Mouse (Mus musculus) limb, embryonic 14.5 days (tissue): ENCODE measurements around the gene Zbtb38. TPM values are rescaled to one million over a fixed set of nuclear protein-coding genes. Genes with fewer than 3 reads are reported as not detected.

ENCODE experiments used
- ATAC-seq: fragments of 200-750 bp; cut with Nextera tagmentation; 2 replicates; pipeline ENCODE4 v1.8.0; 2017; ENCODE audit warnings: low read depth, moderate number of reproducible peaks, moderate TSS enrichment; ENCODE audit not compliant: low FRiP score
- DNase-seq: peaks from one replicate; pipeline ENCODE4 v3.0.0-alpha.2; 2015; ENCODE audit warnings: low spot score
- H3K27ac ChIP-seq: fragments of 300-500 bp; sonication (generic); replicated peaks from 2 replicates; pipeline ENCODE4 v1.5.1; 2014; ENCODE audit warnings: low read depth, mild to moderate bottlenecking, low read length, moderate library complexity, mixed read lengths
- H3K27me3 ChIP-seq: fragments of 300-500 bp; sonication (generic); 2 replicates; pipeline ENCODE4 v1.6.1; 2014; ENCODE audit warnings: low read length, mixed read lengths; ENCODE audit not compliant: control insufficient read depth, insufficient read depth
- H3K36me3 ChIP-seq: fragments of 300-500 bp; sonication (generic); 2 replicates; pipeline ENCODE4 v1.6.1; 2014; ENCODE audit warnings: mild to moderate bottlenecking, low read length, moderate library complexity, mixed read lengths; ENCODE audit not compliant: control insufficient read depth, insufficient read depth
- H3K4me1 ChIP-seq: fragments of 300-500 bp; sonication (generic); 2 replicates; pipeline ENCODE4 v1.6.1; 2014; ENCODE audit warnings: antibody characterized with exemption, low read length, mixed read lengths; ENCODE audit not compliant: control insufficient read depth, insufficient read depth
- H3K4me2 ChIP-seq: fragments of 300-500 bp; sonication (generic); replicated peaks from 2 replicates; pipeline ENCODE4 v1.6.1; 2014; ENCODE audit warnings: low read depth, mild to moderate bottlenecking, low read length, moderate library complexity; ENCODE audit not compliant: severe bottlenecking
- H3K4me3 ChIP-seq: fragments of 300-500 bp; sonication (generic); replicated peaks from 2 replicates; pipeline ENCODE4 v1.5.1; 2014; ENCODE audit warnings: low read length
- H3K9ac ChIP-seq: fragments of 300-500 bp; sonication (generic); 2 replicates; pipeline ENCODE4 v1.6.1; 2014; ENCODE audit warnings: mild to moderate bottlenecking, low read depth, low read length, moderate library complexity; ENCODE audit not compliant: severe bottlenecking
- H3K9me3 ChIP-seq: fragments of 300-500 bp; sonication (generic); 2 replicates; pipeline ENCODE4 v1.6.1; 2016; ENCODE audit warnings: low read length; ENCODE audit not compliant: control insufficient read depth
- POLR2A ChIP-seq: fragments of 200-500 bp; IDR thresholded peaks from 2 replicates; pipeline ENCODE4 v1.8.0; 2012; ENCODE audit warnings: inconsistent platforms, mild to moderate bottlenecking, moderate library complexity, borderline replicate concordance; ENCODE audit not compliant: insufficient read depth, insufficient read length; ENCODE audit errors: extremely low read depth
- WGBS: fragments of 180-500 bp; shearing (Covaris S2); extraction: QIAGEN DNeasy Blood & Tissue Kit; methylation state at CpG from one replicate; pipeline ENCODE4 v1.1.7; 2014; 5-methylcytosine and 5-hydroxymethylcytosine counted together
- polyA plus RNA-seq, 2 experiments: library from polyadenylated mRNA; depleted of rRNA in 1 of 2; stranded (reverse) in 1 of 2; unstranded in 1 of 2; fragments of >200 nt; fragmentation: Nextera tagmentation in 1 of 2; extraction: Ambion mirVana in 1 of 2; gene quantifications; 2 replicates each; pipeline versions ENCODE4 v1.2.1 to v1.2.3; 2012 to 2014

Zbtb38 gene
- polyA plus RNA-seq, 2 experiments = 2.8 to 14.9 TPM

DNA sequence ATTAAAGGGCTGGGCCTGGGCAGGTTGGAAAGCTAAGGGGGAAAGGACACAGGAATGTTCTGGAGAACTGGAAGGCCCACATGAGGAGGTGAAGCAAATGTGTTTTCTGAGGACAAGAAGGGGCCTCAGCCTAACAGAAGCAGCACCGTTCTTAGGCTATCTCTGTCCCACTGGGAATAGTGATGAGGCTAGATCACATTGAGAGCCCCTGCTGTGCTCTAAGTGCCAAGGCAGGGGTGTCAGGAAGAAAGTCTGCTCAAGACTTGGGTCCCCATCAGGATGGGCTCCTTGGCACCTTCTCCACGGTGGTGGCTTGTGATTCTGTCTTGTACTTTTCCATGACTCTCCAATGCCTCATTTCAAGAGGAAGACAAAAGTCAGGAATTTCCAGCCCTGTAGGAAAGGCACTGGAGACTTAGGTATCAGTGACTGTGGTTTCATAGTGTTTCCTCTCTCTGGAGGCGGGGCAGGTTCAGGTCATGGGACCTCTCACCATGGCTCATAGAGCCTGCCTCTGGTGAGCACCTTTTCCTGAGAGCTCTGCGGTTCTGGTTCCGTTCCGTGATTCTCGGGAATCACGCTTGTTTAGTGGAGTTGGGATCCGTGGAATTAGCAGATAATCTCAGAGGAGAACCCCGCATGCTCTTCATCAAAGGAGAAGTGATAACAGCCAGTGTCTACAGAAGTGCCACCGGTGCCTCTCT, 1.4 kb upstream of the Zbtb38 start:
- 74% methylated on average over 11 of the region's 11 CpGs for WGBS
- no peak overlapping the region for H3K4me3 ChIP-seq
- DNase-seq (no peak), ATAC-seq (no peak)
- H3K9ac ChIP-seq = no peak overlapping the region
- H3K4me1 ChIP-seq = no peaks in the 10 kb centered on the region
- no peaks in the 10 kb centered on the region for H3K27me3 ChIP-seq
- H3K36me3 ChIP-seq = no peaks in the 10 kb centered on the region
- H3K9me3 ChIP-seq = no peaks in the 10 kb centered on the region
- TF ChIP-seq POLR2A = no peak
- H3K27ac ChIP-seq = no peak overlapping the region
- H3K4me2 ChIP-seq = no peak overlapping the region

- DNase-seq = no peak
- Histone ChIP-seq H3K4me1 (no peaks in the 10 kb centered on the region), H3K27me3 (no peaks in the 10 kb centered on the region), H3K36me3 (no peaks in the 10 kb centered on the region), H3K4me3 (no peak overlapping the region), H3K9me3 (no peaks in the 10 kb centered on the region), H3K27ac (no peak overlapping the region), H3K4me2 (no peak overlapping the region), H3K9ac (no peak overlapping the region)
- no peak for ATAC-seq
- TF ChIP-seq POLR2A = no peak
- WGBS = 89% methylated on average over 8 of the region's 8 CpGs
These were observed 761 bp upstream of the Zbtb38 start for GRCm38 (mm10) chr9:96753392-96753791.

DNA sequence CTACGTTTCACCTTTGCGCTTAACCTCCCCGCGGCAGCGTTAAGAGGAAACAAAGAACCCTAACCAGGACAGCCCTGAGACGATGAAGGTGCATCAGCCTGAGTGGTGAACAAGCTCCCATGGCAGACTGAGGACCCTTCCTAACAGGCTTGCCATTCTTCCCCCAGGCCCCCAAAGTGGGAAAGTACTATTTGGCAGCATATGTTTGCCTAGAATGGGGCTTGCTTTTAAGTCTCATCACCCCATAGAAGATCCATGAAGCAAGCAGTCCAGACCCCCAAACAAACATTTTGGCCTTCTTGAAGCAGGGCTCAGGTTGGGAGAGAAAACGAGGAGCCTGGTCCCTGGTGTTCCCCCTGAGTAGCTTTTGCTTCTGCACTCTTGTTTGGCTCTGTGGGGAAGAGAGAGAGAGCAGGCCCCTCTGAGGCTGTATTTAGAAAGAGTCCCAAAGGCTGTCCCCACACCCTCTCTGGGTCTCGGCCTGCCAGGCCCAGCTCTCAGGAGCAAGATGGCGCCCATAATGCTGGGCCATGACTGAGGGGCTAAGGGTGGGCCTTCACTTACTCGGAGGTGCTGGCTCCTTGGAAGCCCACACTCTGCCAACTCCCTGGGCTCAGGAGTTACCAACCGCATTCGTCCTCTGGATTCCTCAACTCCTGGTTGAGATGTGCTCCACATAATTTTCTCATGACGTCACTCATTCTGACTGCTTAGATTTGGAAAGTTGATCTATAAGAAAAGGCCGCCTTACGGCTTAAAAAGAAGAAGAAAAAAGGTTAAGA, 619 bp downstream of the Zbtb38 start:
- no peak for TF ChIP-seq POLR2A
- WGBS = 85% methylated on average over 15 of the region's 15 CpGs
- no peaks in the 10 kb centered on the region for H3K9me3 ChIP-seq
- H3K4me2 ChIP-seq = no peak overlapping the region
- H3K36me3 ChIP-seq = no peaks in the 10 kb centered on the region
- H3K4me1 ChIP-seq = no peaks in the 10 kb centered on the region
- no peaks in the 10 kb centered on the region for H3K27me3 ChIP-seq
- H3K9ac ChIP-seq = no peak overlapping the region
- DNase-seq (no peak), ATAC-seq (no peak)
- no peak overlapping the region for H3K4me3 ChIP-seq
- H3K27ac ChIP-seq = no peak overlapping the region

DNA sequence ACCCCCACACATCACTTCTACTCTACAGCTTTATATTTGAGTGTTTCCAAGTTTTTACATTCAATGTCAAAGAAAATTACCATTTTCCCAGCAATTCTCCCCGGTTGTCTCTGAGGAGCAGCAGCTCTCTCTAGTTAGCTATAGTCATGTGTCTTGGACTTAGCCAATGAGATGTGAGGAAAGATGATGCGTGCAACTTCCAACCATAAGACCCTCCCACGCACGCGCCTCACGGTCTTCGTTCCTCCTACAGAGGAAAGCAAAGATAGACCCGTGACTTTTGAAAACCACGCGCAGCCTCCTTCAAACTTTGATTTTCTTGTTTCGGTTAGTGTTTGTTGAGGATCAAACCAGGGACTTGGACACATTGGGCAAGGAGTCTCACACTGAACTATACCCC, 2.0 kb downstream of the Zbtb38 start:
- ATAC-seq (no peak), DNase-seq (no peak)
- Histone ChIP-seq H3K9ac (no peak overlapping the region), H3K36me3 (no peaks in the 10 kb centered on the region), H3K27me3 (no peaks in the 10 kb centered on the region), H3K4me2 (no peak overlapping the region), H3K4me1 (no peaks in the 10 kb centered on the region), H3K9me3 (no peaks in the 10 kb centered on the region), H3K4me3 (no peak overlapping the region), H3K27ac (no peak overlapping the region)
- WGBS = 96% methylated on average over 11 of the region's 11 CpGs
- no peak for TF ChIP-seq POLR2A

GRCm38 (mm10) chr9:96746527-96746926, 6.1 kb downstream of the Zbtb38 start:
- TF ChIP-seq POLR2A = no peak
- no peak for DNase-seq
- ATAC-seq = no peak
- 87% methylated on average over 9 of the region's 9 CpGs for WGBS
- Histone ChIP-seq H3K4me2 (no peak overlapping the region), H3K9me3 (no peaks in the 10 kb centered on the region), H3K27me3 (no peaks in the 10 kb centered on the region), H3K27ac (no peak overlapping the region), H3K4me3 (no peak overlapping the region), H3K4me1 (no peaks in the 10 kb centered on the region), H3K9ac (no peak overlapping the region), H3K36me3 (no peaks in the 10 kb centered on the region)
